Mouse (Mus musculus) embryo, embryonic 9.5 days (tissue): ENCODE results near the gene Inpp5k.
A peak's percentile ranks its signal among the peaks of the same experiment; 100 is the strongest.
"Not testable (repeated sequence)": the region's sequence is repeated elsewhere in the genome, so short reads cannot be mapped to it uniquely, and the experiment has no call there.

Source experiments
- DNase-seq: peaks from one replicate; pipeline ENCODE4 v3.0.0-alpha.2; 2017; ENCODE audit errors: extremely low spot score

The Inpp5k gene

DNA sequence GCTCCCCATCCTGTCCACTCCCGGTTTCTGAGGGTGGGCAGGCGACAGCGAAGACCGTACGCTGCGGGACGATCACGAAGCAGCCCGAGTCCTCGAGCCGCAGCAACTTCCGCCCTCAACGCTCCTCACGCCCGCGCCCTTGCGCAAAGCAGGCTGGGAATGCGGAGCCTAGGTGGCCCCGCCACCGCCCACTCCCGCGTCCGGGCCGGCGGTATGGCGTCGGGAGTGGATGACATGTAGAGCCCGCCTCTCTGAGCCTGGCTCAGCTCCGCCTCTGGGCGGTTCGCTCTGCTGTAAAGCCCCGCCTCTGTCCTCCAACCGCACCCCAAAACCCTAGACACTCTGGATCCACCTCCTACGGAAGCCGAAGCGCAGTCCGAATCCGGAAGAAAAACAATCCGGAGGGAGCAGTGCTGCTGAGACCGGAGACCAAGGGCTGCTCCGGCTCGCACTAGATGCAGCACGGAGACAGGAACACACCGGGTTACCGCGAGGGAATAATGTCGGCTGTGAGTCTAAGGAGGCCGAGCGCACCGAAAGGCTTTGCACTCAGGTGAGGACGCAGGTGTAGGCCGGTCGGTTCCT lies at the start of gene Inpp5k:
TSS of gene Inpp5k (plus strand) at position 344 of the 585 bp plus-strand sequence.
- DNase-seq: peak; percentile 93

DNA sequence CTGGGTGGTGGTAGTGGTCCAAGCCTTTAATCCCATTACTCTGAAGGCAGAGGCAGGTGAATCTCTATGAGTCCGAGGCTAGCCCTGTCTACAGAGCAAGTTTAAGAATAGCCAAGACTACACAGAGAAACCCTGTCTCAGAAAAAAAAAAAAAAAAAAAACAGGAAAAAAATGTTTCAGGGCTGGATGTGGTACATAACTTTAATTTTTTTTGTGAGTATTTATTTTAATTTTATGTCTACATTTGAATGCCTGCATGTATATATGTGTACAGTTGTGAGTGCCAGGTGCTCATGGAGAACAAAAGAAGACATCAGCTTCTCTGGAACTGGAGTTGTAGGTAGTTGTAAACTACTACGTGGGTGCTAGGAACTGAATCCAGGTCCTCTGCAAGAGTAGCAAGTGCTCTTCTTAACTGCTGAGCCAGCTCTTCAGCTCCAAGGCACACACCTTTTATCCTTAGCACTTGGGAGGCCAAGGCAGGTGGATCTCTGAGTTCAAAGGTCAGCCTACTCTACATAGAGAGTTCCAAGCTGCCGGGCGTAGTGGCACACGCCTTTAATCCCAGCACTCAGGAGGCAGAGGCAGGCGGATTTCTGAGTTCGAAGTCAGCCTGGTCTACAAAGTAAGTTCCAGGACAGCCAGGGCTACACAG lies 49.2 kb upstream of the Inpp5k start:
- DNase-seq: no peak

DNA sequence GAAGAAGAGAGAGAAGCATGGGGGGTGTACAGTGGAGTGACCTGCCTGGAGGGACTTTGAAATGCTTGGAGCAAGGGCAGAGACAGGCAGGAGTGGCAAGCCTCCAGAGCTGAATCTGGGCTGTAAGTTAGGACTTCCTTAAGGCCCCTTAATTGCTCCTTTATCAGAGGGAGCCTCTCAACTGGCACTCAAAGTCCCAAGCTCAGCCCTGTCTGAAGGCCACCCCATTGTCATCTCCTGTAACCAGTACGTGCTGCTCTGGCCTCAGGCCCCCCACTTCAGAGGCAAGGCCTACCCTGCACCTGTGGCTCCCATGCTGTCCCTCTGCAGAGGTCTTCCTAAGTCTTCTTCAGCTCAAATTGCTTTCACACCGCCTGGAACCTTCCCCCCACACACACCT lies 47.3 kb upstream of the Inpp5k start:
- no peak for DNase-seq

DNA sequence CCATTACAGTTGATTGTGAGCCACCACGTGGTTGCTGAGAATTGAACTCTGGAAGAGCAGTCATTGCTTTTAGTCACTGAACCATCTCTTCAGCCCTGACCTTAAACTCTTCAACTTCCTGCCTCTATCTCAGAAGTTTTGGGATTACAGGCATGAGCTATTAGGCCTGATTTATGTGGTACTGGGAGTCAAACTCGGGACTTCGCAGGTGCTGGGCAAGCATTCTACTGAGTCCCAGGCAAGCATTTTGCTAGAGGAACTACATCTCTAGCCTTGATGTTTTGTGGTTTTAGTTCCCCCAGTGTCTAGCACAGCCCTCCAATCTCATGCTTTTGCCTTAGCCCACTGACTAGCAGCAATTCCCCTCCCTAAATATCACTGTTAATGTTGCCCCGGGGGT lies 45.7 kb upstream of the Inpp5k start:
- DNase-seq: no peak

DNA sequence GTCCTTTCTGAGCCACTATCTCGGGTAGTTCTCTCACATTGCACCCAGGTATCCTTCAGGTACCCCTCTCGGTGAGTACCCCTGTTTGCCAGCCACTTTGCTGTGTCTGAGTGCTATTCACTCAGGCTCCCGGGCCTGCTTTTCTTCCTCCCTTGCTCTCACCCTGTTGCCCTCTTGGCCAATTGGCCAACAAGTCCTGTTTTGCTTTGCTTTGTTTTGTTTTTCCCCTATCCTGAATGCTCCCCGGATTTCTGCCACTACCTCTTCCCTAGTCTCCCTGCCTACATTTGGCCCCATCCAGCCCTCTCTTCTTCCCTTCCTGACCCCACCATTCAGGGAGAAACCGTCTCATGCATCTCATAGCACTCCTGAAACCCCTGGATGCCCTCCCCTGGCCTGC lies 44.8 kb upstream of the Inpp5k start:
- DNase-seq: no peak

DNA sequence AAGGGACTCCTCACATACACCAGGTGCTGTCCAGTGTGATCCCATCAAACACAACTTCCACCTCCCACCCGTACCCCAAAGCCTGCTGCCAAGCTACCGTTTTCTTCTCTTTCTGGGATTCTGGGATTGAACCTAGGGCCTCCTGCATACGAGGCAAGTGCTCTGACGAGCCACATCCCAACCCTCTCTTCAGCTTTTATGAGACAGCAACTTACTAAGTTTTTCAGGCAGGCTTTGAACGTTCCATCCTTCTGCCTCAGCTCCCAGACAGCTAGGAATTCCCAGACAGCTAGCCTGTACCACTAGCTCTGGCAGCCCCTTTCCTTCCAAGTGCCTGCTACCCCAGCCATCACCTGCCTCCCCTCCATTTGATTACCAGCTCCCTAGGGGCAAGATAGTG lies 43.8 kb upstream of the Inpp5k start:
- DNase-seq: no peak

DNA sequence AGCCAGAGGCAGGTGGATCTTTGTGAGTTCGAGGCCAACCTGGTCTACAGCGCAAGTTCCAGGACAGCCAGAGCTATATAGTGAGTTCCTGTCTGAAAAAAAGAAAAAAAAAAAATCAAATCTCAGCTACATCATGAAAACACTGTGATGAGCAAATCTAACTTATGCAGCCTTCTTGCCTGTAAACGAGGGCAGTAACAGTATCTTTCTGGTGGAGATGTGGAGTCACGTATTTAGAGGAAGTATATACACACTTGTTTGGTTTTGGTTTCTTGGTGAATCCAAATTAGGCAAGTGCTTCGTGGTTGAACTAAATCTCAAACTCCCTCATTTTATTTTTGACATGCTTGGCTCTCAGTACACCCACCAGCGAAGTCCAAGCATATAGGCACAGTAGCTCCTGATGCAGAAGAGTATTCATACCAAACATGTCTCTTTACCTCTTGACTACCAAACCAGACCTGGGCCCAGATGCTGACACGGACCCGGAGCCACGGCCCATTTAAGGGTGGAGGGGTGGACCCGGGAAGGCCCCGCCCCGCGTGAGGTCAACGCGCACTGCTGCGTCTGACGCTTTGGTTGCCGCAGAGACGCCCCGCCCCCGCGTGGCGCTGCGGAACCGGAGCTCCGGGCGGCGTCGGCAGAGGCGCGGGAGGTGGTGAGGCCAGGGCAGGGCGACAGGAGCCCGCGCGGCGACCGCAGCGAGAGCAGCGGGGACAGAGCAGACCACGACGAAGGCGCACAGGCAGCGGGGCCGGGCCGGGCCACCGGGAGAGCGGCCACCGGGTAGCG lies 43.1 kb upstream of the Inpp5k start, which contains the start of gene Pitpna:
TSS of gene Pitpna (plus strand) at position 605 of the 792 bp plus-strand sequence.
- DNase-seq: peak; percentile 90

DNA sequence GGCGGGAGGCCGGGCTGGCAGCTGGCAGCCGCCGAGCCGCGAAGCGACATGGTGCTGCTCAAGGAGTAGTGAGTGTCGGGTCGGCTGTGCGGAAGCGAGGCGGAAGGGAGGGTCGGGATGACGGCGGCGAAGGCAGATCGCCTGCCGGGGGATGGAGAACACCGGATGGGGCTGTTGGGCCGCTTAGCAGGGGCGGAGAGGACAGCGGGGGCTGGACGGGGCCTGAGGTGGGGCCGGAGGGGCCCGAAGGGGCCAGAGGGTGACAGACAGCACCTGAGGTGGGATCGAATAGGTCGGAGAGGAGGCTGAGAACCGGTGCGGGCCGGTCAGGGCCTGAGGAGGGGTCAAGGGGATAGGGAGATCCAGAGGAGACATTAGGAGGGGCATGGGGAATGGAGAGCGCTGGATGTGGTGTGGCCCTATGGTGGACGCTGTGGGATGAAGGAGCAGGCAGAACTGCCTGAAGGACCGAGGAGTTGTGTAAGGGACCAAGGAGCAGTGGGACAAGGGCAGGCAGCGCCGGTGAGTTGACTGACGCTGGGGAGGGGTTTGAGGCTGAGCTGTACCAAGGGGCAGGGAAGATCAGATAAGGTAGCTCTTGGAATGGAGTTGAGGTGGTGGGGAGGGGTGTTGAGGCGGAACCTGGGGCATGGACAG lies 42.4 kb upstream of the Inpp5k start:
- DNase-seq: no peak

DNA sequence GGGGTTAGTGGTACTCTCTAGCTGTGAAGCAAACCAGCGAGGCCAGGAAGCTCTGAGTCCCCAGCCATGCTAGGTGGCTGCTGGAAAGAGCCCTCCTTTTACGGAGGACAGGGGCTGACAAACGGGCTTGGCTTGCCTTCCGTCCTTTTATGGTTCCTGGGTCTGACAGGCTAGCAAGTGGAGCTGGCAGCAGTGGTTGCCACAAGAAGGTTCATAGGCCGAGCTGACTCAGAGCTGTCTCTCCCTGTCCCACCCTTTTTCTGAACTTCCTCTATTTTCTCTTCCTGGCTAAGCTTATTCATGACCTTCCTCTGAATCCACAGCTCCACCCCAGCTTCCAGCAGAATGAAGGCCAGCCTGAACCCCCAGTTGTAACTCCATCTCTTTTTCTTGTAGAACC lies 38.2 kb upstream of the Inpp5k start:
- DNase-seq: no peak

DNA sequence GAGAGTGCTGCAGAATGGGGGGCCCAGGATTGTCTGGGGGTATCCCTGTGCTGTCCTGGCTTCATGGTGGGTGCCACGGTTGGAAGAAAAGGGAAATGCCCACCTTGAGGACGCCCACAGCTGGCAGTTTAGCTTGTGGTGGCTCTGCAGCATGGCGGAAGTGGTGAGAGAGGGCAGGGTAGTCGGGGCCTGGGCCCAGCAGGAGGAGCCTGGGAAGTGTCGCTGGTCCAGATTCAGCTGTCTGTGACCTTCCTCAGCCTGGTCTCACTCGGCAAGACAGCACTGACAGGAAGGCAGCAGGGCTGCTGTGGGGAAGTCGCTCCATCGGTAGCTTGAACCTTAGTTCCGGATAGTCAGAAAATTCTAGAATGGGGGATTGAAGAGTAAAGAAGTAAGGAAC lies 36.4 kb upstream of the Inpp5k start:
- DNase-seq: no peak

DNA sequence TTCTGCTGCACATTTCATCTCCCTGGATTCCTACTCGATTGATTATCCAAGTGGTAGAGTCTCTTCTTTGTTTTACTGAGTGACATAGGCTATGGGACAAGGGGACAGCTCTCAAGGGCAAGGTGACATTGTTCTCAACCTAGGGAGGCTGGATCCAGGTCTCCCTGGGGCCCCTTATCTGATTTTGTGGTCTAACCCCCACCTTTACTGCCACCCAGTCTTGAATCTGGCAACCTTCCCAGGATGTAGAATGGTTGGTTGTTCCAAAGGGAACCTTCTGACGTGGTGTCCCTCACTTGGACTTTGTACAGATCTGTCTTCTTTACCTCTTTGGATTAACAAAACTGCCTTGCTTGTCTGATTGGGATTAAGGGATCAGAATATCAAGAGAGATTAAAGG lies 35.4 kb upstream of the Inpp5k start:
- DNase-seq: no peak

DNA sequence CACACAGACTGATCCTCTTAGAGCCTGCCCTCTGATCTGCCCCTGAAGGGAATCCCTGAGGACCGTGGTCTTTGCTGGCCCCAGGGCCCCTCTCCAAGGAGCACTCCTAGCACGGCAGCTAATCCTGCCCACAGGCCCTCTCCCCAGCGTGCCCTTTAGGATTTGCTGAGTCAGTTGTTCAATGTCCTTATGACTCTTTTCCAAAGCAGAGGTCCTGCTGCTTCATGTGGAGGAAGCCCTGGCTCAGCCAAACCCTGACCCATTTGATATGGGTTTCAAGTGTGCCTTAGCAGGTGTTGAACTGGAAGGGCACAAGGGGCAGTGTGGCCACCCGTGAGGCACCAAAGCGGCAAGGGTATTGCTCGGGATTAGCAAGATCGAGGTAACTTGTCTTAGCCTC lies 35.0 kb upstream of the Inpp5k start:
- no peak for DNase-seq

DNA sequence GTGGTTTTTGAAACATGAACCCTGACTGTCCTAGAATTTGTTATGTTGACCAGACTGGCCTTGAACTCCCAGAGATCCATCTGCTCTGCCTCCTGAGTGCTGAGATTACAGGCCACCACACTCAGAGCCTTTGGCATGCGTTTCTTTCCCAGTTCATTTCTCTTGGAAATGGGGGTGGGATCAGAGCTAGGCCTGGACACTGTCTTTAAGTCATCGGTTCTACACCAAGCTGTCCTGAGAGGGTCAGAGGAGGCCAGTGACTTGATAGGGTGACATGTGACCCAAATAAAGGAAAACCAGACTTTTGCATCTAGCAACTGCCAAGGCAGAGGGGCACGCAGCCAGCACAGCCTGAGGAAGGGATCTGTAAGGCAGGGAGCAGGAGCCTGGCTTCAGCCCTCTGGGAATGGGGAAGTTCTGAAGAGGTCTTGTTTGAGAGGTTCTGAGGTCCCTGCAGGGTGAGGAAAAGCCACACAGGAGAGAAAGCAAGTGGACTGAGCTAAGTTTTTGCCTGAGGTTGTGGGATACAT lies 34.0 kb upstream of the Inpp5k start:
- DNase-seq: no peak

DNA sequence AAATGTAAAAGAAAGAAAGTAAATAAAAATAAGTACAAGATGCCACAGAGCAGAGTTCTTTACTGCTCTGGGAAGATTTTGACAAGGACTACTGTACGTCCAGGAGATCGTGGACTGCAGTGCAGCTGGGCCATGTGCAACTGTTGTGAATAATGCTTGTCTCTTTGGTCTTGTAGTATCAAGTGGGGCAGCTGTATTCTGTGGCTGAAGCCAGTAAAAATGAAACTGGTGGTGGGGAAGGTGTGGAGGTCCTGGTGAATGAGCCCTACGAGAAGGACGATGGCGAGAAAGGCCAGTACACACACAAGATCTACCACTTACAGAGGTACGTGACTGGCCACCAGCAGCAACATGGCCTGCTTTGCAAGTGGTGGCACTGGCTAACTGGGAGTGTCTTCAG lies 32.8 kb upstream of the Inpp5k start:
- no peak for DNase-seq

DNA sequence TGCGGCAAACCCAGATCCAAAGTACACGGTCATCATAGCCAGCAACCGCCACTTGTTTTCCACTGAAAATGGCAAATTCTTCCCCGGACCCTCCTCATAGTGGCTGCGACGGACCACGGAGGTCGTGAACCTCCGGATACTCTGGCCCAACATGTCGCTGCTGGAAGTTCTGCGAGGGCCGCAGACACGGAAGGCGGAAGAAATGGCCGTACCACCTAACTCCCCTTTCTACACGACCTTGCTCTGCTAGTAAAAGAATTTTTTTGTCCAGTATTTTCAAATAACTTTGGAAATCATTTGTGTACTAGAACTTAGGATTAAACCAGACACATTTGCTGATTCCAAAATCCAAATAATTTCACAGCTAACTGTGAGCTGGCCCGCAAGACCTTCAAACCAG lies 31.0 kb upstream of the Inpp5k start:
- not testable (repeated sequence) for DNase-seq

DNA sequence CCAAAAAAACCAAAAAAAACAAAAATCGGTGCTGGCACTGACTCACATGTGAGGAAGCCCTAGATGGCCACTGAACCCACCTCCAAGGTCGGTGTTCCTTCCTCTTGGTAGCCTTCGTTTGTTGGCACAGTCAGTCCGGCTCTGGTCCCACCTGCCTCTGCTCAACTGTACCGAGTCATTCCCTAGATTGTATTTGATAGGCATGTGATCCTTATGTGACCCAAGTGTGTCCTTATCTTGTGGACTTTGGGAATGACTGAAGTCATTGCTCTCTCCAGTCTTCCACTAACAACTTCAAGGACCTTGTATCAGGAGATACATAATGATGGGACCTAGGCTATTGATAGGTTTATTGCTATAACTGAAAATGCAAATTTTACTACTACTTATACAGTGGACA lies 26.0 kb upstream of the Inpp5k start:
- no peak for DNase-seq

DNA sequence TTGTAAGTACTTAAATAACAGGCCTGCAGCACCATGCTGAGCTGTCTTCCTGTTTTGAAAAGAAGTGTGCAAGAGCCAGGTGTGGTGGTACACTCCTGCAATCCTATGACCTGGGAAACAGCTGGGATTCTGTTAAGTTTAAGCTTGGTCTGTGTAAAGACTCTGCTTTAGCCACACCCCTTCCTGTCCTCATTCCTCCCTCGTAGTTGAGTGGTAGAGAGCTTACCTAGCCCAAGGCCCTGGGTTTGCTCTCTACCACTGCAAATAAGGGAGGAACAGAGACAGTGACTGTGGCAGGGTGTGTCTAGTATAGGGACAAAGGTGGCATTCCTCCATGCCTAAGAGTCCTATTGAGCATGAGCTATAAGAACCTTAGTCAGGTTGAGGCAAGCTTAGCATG lies 25.5 kb upstream of the Inpp5k start:
- DNase-seq: no peak

DNA sequence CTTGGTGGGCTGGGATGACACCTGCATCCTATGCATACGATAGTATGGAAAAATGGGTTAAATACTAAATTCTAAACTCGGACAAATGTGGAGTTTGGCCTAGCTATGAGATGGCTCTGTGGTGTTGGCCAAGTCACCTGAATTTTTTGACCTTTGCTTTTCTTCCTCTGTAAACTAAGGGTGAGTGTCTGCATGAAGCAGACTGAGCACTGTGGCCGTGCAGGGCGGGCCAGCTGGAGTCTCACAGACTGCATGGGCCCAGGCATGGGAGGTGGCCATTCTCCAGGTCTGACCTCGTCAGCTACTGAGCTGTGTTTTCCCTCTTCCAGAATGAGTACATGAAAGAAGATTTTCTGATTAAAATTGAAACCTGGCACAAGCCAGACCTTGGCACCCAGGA lies 22.0 kb upstream of the Inpp5k start:
- DNase-seq: no peak

DNA sequence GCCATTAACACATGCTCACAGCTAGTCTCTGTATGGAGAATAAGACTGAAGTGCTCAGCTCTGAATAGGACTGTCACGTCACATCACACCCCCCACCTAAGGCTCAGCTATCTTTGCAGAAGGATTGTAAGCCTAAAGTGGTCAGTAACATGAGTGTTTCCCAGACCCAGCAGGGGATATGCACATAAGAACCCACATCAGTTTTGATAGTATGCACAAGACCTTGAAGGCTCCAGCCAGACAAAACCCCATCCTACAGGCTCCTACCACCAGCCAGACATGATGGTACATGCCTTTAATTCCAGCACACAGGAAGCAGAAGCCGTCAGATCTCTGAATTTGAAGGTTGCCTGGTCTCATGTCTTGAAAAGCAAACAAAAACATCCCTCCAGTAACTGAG lies 20.8 kb upstream of the Inpp5k start:
- no peak for DNase-seq

DNA sequence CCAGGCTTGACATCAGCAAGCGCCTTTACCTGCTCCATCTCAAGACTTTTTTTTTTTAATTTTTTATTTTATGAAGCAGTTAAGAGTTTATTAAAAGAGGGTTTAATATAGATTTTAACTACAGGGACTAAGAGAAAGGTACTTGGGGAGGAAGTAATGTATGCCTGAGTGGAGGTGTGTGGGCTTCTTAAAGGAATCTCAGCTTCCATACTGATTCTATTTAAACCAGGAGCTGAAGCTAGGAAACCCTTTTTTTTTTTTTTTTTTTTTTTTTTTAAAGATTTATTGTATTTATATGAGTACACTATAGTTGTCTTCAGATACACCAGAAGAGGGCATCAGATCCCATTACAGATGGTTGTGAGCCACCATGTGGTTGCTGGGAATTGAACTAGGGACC lies 16.0 kb upstream of the Inpp5k start:
- no peak for DNase-seq

DNA sequence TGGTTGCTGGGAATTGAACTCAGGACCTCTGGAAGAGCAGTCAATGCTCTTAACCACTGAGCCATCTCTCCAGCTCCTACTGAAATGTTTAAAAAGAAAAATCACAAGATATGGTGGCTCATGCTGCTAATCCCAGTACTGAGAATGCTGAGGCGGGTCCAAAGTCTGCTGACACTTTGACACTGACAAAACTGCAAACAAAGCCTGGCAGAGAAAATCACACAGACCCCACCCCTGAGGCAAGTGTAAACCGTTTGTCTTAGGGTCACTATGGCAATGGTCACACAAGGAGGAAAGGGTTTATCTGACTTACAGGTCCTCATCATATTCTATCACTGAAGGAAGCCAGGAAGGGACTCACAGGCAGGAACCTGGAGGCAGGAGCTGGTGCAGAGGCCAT lies 15.2 kb upstream of the Inpp5k start:
- DNase-seq: no peak

DNA sequence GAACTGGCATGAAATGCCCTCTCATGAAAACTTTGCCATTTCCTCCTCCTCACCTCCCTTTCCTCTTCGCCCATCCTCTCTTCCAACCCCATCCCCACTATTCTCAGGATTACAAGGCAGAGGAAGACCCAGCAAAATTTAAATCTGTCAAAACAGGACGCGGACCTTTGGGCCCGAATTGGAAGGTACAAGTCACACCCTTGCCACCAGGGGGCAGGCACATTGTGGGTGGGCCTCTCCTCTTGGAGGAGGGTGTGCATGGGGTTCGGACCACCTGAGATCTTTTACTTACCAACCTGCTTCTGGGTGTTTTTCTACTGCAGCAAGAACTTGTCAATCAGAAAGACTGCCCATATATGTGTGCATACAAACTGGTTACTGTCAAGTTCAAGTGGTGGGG lies 11.7 kb upstream of the Inpp5k start:
- DNase-seq: peak; percentile 14
